8 mouse cellular contexts compared by ENCODE assay signal in genomic region chr11:11788521-11788974, GRCm38 (mm10). TPM values are rescaled to one million over a fixed set of nuclear protein-coding genes. Genes with fewer than 3 reads are reported as not detected.
A peak's percentile ranks its signal among the peaks of the same experiment; 100 is the strongest.
DNase-seq lines count a peak whose midpoint lies in the region; ATAC-seq lines count a peak whose summit lies in the region.

No protein-coding gene starts in this region.

- intact Hi-C loops in gastrocnemius, postnatal 14 days (cut with DNase I; ENCODE audit: low total_unique reads) = loop anchor here (5.0 kb wide), 2 partner anchors 231 to 326 kb away; partner anchors contain the start of genes Spata48 and Zpbp
- intact Hi-C loops in left cerebral cortex, postnatal 10 days (cut with DNase I) = loop anchor here (2.0 to 5.0 kb wide), 3 partner anchors 231 to 326 kb away; partner anchors contain the start of genes Spata48 and Zpbp

- peak; percentile 93 for ATAC-seq in inflammation-experienced regulatory T-cells, adult 6 months
- ATAC-seq in megakaryocyte-erythroid progenitor cell, adult 5-6 weeks (replicated peaks; ENCODE audit: low FRiP score, low TSS enrichment, poor library complexity, severe bottlenecking) = peak; percentile 99

- peak; percentile 78 to 80 for DNase-seq in adrenal gland, adult 18-20 months (ENCODE audit: low spot score in 2 of 2)
- peak; percentile 96 for DNase-seq in embryo, embryonic 10.5 days (ENCODE audit: low spot score)
- DNase-seq in gastrocnemius, postnatal 14 days = peak; percentile 67
- DNase-seq in left cerebral cortex, postnatal 10 days (ENCODE audit: extremely low spot score in 1 of 2, low spot score in 2 of 2) = peak; percentile 72 to 80
- peak; percentile 81 for DNase-seq in right cerebral cortex, postnatal 14 days
- peak; percentile 52 to 76 for DNase-seq in urinary bladder, postnatal 4 days (ENCODE audit: low spot score in 2 of 2)

RNA-seq across cellular contexts. Expression of gene Fignl1, which starts 20.2 kb away (rescaled TPM):
- total RNA-seq in adrenal gland, adult 18-20 months (2021) = 1 to 10 TPM; 1.3 TPM
- total RNA-seq in gastrocnemius, postnatal 14 days (2021) = 1 to 10 TPM; 1.5 to 2.9 TPM
- 10 to 100 TPM in 2 of 3 experiments, 1 to 10 TPM in 1; 8.4 to 75.9 (median 10.4) TPM for polyA plus RNA-seq in inflammation-experienced regulatory T-cells, adult 6 months (2017; shearing (Covaris generic))
- total RNA-seq in left cerebral cortex, postnatal 10 days (2021) = 1 to 10 TPM; 1.8 to 1.9 TPM
- 59.5 and 80.1 TPM in 2 replicates for total RNA-seq in megakaryocyte-erythroid progenitor cell, adult 5-6 weeks (2014; fragmentation: Nextera tagmentation)
- 89.0 and 110 TPM in 2 replicates for total RNA-seq in megakaryocyte-erythroid progenitor cell, adult 5-6 weeks (2017)

Comparison
In these comparisons a context has a peak if more than half of its experiments do, and no peak if none do; other contexts are left out.
1. Peak in every context shown above with its lines: DNase-seq and ATAC-seq.
2. RNA of gene Fignl1, which starts 20.2 kb away (total RNA-seq): 59.5 to 110 TPM in megakaryocyte-erythroid progenitor cell, adult 5-6 weeks; 1.5 to 2.9 TPM in gastrocnemius, postnatal 14 days, 1.8 to 1.9 TPM in left cerebral cortex, postnatal 10 days and 1.3 TPM in adrenal gland, adult 18-20 months; every median in the first group is over 10 times any median in the second.